Mouse (Mus musculus): ENCODE measurements around the gene Gm11444.

DNA sequence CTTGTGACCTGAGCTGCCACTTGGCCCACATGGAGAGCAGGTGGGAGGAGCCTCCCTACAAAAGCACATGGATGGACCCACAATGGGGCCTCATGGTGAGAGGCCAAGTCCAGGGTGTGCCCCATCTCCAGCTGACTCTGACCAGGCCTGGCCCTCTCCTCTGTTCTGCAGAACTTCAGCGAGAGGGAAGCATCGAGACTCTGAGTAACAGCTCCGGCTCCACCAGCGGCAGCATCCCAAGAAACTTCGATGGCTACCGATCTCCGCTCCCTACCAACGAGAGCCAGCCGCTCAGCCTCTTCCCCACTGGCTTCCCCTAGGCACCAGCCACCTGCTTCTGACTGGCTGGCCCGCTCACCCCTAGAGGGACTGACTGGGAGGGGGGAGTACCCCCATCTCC, 25.1 kb downstream of the Gm11444 start:
- no peak for TF ChIP-seq MYOD1 (IDR thresholded peaks at IDR 0.05; ENCODE audit: control insufficient read depth in 1 of 3, insufficient read length in 2 of 3, low read depth in 2 of 3)
- no peak for TF ChIP-seq POLR2A (IDR thresholded peaks at IDR 0.05; ENCODE audit: insufficient read length, low read depth)
- no peak for TF ChIP-seq MAX (IDR thresholded peaks at IDR 0.05; ENCODE audit: low read depth)
- TF ChIP-seq USF1 (IDR thresholded peaks at IDR 0.05; ENCODE audit: low read depth), result no peak
- TF ChIP-seq E2F4 (IDR thresholded peaks at IDR 0.05; ENCODE audit: insufficient read depth), result no peak
- TF ChIP-seq POLR2AphosphoS2 (IDR thresholded peaks at IDR 0.05; ENCODE audit: insufficient read length, low read depth), result no peak
- no peak for TF ChIP-seq TCF12 (IDR thresholded peaks at IDR 0.05; ENCODE audit: insufficient read depth, poor library complexity, severe bottlenecking)
- TF ChIP-seq MYOG (IDR thresholded peaks at IDR 0.05; ENCODE audit: control insufficient read depth in 1 of 3, insufficient read depth in 1 of 3, insufficient read length in 2 of 3, low read depth in 2 of 3), result no peak
- TF ChIP-seq SRF (IDR thresholded peaks at IDR 0.05; ENCODE audit: control insufficient read depth, insufficient read length, low read depth), result no peak
- no peak for TF ChIP-seq TCF3 (IDR thresholded peaks at IDR 0.05; ENCODE audit: insufficient read length, low read depth)

Data from myocyte (in vitro differentiated cells).